Mouse (Mus musculus) urinary bladder, postnatal 14 days (tissue): ENCODE data around the gene Enpp3.
A peak's percentile ranks its signal among the peaks of the same experiment; 100 is the strongest.
"Not testable (repeated sequence)": the region's sequence is repeated elsewhere in the genome, so short reads cannot be mapped to it uniquely, and the experiment has no call there.

Experiments
- DNase-seq: peaks from one replicate; pipeline ENCODE4 v3.0.0; 2021; ENCODE audit warnings: low spot score

The Enpp3 gene

GRCm38 (mm10) chr10:24822842-24823241 lies 19.8 kb downstream of the Enpp3 start:
- no peak for DNase-seq

DNA sequence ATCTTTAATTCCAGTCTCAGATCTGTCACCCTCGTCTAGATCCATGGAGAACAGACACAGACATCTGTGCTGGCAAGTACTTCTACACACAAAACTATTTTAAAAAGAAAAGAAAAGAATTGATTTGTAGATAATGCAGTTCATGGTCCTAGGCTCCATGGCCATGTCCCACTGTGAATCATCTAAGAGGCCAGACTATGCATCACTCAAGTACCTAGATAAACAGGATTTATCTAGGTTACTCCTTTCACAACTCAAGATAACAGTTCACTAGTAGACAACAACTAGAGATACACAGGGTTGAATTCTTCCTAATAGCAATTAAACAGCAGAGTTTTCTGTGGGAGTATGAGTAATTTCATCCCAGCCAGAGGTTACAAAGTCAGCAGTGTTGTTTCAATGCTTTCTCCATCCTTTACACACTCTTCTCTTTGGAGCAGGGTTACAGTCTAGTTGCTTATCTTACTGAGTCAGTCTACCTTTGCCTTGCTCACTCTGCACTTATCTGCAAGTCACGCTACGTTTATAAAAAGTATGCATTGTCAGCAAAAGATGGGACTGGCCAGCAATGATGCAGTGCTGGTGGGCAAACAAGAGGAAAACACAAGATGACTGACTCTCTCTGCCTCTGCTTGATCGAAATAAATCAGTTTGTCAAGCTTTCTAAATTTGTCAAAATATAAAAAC lies 20.5 kb downstream of the Enpp3 start:
- no peak for DNase-seq

GRCm38 (mm10) chr10:24819526-24819925 lies 23.1 kb downstream of the Enpp3 start:
- no peak for DNase-seq

DNA sequence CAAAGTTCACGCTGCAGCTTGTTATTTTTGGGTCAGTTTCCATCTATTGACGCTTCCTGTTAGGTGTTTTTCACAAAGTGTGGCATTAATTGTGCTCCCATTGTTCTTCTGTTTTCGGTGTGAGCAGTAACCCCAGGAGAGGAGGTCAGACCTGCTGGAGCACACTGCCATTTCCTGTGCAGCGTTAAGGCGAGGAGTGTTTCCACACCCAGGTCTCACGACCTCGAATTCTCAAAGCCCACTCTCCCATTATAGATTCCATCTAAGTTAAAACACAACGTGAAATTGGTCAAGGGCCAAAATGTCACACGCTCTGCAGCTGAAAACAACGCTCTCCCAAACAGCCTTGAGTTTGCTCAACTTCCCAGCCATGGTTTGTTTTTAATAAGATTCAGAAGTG lies 32.0 kb downstream of the Enpp3 start:
- no peak for DNase-seq

- no peak for DNase-seq
Measured at GRCm38 (mm10) chr10:24806756-24807155, 35.9 kb downstream of the Enpp3 start.

- no peak for DNase-seq
Measured at GRCm38 (mm10) chr10:24805876-24806275, 36.7 kb downstream of the Enpp3 start.

- no peak for DNase-seq
Measured at GRCm38 (mm10) chr10:24805173-24805572, 37.5 kb downstream of the Enpp3 start.

- not testable (repeated sequence) for DNase-seq
Measured at GRCm38 (mm10) chr10:24802742-24803244, 39.8 kb downstream of the Enpp3 start.

DNA sequence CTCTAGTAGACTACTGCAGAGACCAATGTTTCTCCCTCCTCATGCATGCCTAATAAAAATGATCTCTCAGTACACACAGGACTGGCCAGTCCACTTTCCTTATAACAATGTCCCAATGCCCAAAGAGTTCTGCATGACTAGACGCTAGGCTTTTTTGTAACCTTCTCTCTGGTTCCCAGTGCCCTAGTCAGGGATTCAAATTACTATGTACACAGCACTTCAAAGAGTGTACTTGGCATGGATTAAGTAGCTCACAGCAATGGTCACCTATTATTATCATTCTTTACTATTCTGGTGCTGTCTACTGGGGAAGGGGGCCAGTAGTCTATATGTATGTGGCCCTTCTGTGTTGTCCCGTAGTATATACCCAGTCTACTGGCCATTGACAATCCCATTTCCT lies 40.8 kb downstream of the Enpp3 start:
- DNase-seq = no peak

DNA sequence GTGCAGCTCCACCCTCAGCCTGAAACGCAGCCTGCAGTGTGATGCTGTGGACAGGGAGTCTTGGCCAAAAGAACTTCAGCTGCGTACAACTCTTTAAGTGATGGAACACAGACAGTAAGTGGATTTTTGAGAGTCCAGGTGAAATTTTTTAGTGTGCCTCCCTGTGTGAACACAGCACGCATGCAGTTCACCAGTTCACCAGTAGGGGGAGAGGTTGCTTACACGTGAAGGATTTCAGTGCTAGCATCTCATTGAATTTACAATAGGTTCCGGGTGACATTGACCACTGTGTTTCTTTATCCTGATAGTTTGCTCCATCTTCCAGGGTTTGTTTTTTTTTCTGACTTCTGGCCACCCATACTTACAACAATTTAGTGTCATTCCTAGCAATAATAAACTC lies 45.4 kb downstream of the Enpp3 start:
- peak; percentile 81 for DNase-seq

GRCm38 (mm10) chr10:24792756-24793155 lies 49.9 kb downstream of the Enpp3 start:
- no peak for DNase-seq

GRCm38 (mm10) chr10:24789747-24790545 lies 52.7 kb downstream of the Enpp3 start:
- DNase-seq = peak; percentile 77

DNA sequence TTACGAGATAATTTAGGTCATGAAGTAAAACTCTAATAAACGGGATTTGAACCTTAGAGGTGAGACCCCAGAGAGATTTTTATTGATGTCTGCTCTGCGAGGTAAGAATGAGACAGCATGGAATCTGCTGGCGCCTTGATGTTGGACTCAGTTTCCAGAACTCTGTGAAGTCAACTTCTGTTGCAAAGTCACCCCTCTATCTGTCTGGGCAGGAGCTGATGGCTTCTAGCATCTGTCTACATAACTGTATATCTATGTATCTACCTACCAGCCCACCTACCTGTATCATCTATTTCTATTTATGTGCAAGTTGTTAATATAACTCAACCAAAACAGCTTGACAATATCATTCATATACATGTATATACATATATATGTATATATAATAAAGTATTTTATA lies 57.3 kb downstream of the Enpp3 start:
- no peak for DNase-seq

GRCm38 (mm10) chr10:24784624-24785276 lies 57.9 kb downstream of the Enpp3 start:
- DNase-seq = no peak

DNA sequence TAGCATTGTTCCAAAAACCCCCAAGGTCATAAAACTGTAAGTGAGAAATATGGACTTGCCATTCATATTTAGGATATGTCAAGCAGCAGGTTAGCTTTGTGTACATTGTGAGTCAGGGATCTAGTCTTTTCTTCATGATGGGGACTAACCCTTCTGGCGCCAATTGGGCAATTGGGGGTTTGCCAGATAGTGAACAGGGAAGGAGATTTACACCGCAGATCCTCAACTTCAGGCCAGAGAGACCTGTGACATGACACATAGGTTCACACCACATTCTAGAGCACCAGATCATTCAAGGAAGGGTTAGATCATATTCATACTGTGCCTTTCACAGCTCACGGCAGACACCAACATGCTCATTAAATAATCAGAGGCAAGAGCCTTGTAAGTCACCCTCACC lies 58.7 kb downstream of the Enpp3 start:
- peak; percentile 74 for DNase-seq

DNA sequence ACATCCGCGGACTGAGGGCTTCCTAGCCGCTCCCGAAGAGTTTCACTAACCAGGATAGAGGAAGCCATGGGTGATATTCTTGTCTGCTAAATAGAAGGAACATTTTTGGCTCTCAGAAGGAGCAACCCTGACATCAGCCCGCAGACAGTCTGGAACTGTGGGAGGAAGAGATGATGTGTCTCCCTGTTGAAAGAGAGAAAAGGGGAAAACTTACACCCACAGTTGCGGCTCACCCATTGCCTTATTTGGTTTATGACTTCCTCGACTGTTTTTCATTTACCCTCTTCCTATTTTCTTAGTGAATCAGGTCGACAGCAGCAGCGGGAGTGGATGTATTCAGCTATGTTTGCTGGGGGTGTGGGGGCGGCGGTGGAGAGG lies 64.0 kb downstream of the Enpp3 start:
- DNase-seq = peak; percentile 21

DNA sequence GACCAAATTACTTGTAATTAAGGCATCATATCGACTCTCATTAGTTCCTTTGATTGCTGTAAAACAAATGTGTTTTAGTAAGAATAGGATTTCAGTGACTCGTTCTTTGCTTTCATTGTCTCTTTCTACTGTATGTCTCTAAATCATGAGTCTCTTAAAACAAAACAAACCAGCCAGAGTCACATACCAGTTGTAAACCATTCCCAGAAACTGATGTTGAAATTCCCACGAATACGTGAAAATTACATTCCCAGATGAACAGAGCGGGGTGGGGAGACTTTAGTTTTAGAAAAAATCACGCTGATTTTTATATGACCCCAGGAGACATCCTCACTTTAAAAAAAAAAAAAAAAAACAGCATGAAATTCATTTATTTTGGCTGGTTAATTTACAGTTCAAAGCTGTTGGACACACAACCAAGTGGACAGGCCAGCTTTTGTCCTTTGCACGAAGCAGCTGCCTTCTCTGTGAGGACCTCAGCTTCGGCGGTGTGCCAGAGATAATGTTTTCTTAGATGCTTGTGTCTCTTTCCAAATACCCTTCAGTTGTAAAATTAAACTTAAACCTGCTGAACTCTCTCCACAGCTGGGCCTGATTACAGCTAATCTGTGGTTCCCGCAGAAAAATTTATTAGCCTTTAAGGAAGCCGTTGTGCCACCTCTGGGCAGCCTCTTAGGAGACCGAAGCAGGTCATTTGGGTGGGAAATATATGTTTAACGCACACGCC lies 64.5 kb downstream of the Enpp3 start:
- peak; percentile 72 for DNase-seq

GRCm38 (mm10) chr10:24769496-24769895 lies 73.1 kb downstream of the Enpp3 start:
- DNase-seq = no peak

- peak; percentile 28 for DNase-seq
Measured at GRCm38 (mm10) chr10:24767695-24768094, 74.9 kb downstream of the Enpp3 start.

DNA sequence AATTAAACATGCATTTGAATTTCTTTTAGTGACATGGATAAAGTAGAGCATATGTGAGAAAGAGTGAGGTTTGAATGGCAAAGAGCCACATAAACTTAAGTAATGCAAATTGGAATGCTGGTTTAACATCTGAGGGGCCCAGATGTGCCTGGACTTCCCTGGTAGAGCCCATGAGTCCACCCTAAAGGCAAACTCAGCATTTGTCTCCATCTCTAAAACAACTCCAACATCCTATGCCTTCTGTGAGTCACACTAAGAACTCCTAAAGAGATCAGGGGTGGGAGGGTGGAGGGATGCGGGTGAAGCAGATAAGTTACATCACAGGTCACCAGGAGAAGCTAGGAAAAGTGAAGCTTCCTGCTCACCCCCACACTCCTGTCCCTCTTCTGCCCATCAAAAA lies 76.6 kb downstream of the Enpp3 start:
- DNase-seq = no peak

GRCm38 (mm10) chr10:24765151-24765755 lies 77.4 kb downstream of the Enpp3 start:
- no peak for DNase-seq

DNA sequence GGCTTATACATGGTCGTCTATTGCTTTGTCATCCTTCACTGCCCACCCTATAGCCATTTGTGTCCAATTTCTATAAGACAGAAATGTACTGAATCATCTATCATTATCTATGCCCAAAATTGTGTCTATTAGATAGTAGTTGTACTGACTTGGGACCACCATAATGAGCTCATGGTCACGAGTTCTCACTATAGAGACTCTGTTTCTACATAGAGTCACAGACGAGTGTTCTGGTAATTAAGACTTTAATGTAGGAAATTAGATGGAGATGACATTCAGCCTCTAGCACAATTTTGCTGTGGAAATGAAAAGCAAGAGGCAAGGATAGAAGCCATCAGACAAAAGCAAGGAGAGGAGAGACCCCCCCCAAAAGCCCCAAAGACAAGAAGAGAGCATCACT lies 78.0 kb downstream of the Enpp3 start:
- no peak for DNase-seq
